Mouse (Mus musculus) forebrain, embryonic 10.5 days (tissue): Measurements from ENCODE around the gene Malrd1. TPM values are rescaled to one million over a fixed set of nuclear protein-coding genes. Genes with fewer than 3 reads are reported as not detected.

Source experiments
- DNase-seq: peaks from one replicate; pipeline ENCODE4 v3.0.0-alpha.2; 2017; ENCODE audit warnings: low spot score; ENCODE audit errors: extremely low spot score
- H3K27ac ChIP-seq: fragments of 300-500 bp; sonication (generic); 2 replicates; pipeline ENCODE4 v1.5.1; 2016; ENCODE audit warnings: mild to moderate bottlenecking
- H3K27me3 ChIP-seq: fragments of 300-500 bp; sonication (generic); 2 replicates; pipeline ENCODE4 v1.6.1; 2016; ENCODE audit warnings: mild to moderate bottlenecking; ENCODE audit not compliant: poor library complexity, severe bottlenecking
- H3K36me3 ChIP-seq: fragments of 300-500 bp; sonication (generic); replicated peaks from 2 replicates; pipeline ENCODE4 v1.6.1; 2016; ENCODE audit warnings: mild to moderate bottlenecking, moderate library complexity
- H3K4me1 ChIP-seq: fragments of 300-500 bp; sonication (generic); 2 replicates; pipeline ENCODE4 v1.6.1; 2016
- H3K4me3 ChIP-seq: fragments of 300-500 bp; sonication (generic); 2 replicates; pipeline ENCODE4 v1.5.1; 2016; ENCODE audit warnings: mild to moderate bottlenecking, moderate library complexity
- H3K9me3 ChIP-seq: fragments of 300-500 bp; sonication (generic); 2 replicates; pipeline ENCODE4 v1.6.1; 2016; ENCODE audit warnings: mild to moderate bottlenecking, moderate library complexity
- WGBS: fragments of 180-500 bp; shearing (Covaris S2); methylation state at CpG from one replicate; pipeline ENCODE4 v1.1.7; 2016; 5-methylcytosine and 5-hydroxymethylcytosine counted together
- polyA plus RNA-seq: library from polyadenylated mRNA; unstranded; fragments of >200 nt; fragmentation: Nextera tagmentation; extraction: Ambion mirVana; gene quantifications from 2 replicates; pipeline ENCODE4 v1.2.1, GENCODE M21; 2016

Gene Malrd1
- polyA plus RNA-seq = not detected in 2 replicates

- no peak within 1 kb of the TSS for H3K27ac ChIP-seq
- H3K4me3 ChIP-seq = no peak within 1 kb of the TSS
- no peaks in the 10 kb centered on the region for H3K27me3 ChIP-seq
- H3K36me3 ChIP-seq = no peaks in the 10 kb centered on the region
- no peak for DNase-seq
- H3K4me1 ChIP-seq = no peaks in the 10 kb centered on the region
- 93% methylated on average over 2 of the region's 2 CpGs for WGBS
- peaks cover 18% of the 10 kb centered on the region for H3K9me3 ChIP-seq
These were observed at the start of gene Malrd1 for GRCm38 (mm10) chr2:15526241-15526924. Gene Malrd1, plus strand, starts transcription at chr2:15526479.

GRCm38 (mm10) chr2:15538643-15539042 lies 12.4 kb downstream of the Malrd1 start:
- Histone ChIP-seq H3K36me3 (no peaks in the 10 kb centered on the region), H3K27me3 (no peaks in the 10 kb centered on the region), H3K9me3 (no peaks in the 10 kb centered on the region), H3K4me1 (no peaks in the 10 kb centered on the region), H3K4me3 (no peak overlapping the region), H3K27ac (no peak overlapping the region)
- 93% methylated on average over 1 of the region's 1 CpGs for WGBS
- no peak for DNase-seq

- Histone ChIP-seq H3K9me3 (no peaks in the 10 kb centered on the region), H3K36me3 (no peaks in the 10 kb centered on the region), H3K4me3 (no peak overlapping the region), H3K27ac (no peak overlapping the region), H3K4me1 (no peaks in the 10 kb centered on the region), H3K27me3 (no peaks in the 10 kb centered on the region)
- no peak for DNase-seq
- 83% methylated on average over 4 of the region's 4 CpGs for WGBS
These were observed 87.2 kb downstream of the Malrd1 start for GRCm38 (mm10) chr2:15613327-15613948.

- DNase-seq = no peak
- Histone ChIP-seq H3K4me1 (no peaks in the 10 kb centered on the region), H3K36me3 (no peaks in the 10 kb centered on the region), H3K4me3 (no peak overlapping the region), H3K9me3 (no peaks in the 10 kb centered on the region), H3K27ac (no peak overlapping the region), H3K27me3 (no peaks in the 10 kb centered on the region)
- WGBS = 88% methylated on average over 5 of the region's 5 CpGs
These were observed 87.7 kb downstream of the Malrd1 start for GRCm38 (mm10) chr2:15614026-15614425.

GRCm38 (mm10) chr2:15635761-15636160 lies 109.5 kb downstream of the Malrd1 start:
- no peak overlapping the region for H3K4me3 ChIP-seq
- H3K4me1 ChIP-seq = no peaks in the 10 kb centered on the region
- no peak for DNase-seq
- no peaks in the 10 kb centered on the region for H3K36me3 ChIP-seq
- no peak overlapping the region for H3K27ac ChIP-seq
- WGBS = 88% methylated on average over 1 of the region's 1 CpGs
- no peaks in the 10 kb centered on the region for H3K9me3 ChIP-seq
- no peaks in the 10 kb centered on the region for H3K27me3 ChIP-seq

GRCm38 (mm10) chr2:15643864-15644263 lies 117.6 kb downstream of the Malrd1 start:
- Histone ChIP-seq H3K4me1 (no peaks in the 10 kb centered on the region), H3K27me3 (no peaks in the 10 kb centered on the region), H3K9me3 (no peaks in the 10 kb centered on the region), H3K4me3 (no peak overlapping the region), H3K36me3 (no peaks in the 10 kb centered on the region), H3K27ac (no peak overlapping the region)
- DNase-seq = no peak
- 90% methylated on average over 1 of the region's 1 CpGs for WGBS

GRCm38 (mm10) chr2:15656388-15656787 lies 130.1 kb downstream of the Malrd1 start:
- Histone ChIP-seq H3K4me3 (no peak overlapping the region), H3K27me3 (no peaks in the 10 kb centered on the region), H3K36me3 (no peaks in the 10 kb centered on the region), H3K27ac (peak overlapping the region; percentile 77), H3K4me1 (peaks cover 14% of the 10 kb centered on the region), H3K9me3 (no peaks in the 10 kb centered on the region)
- 43% methylated on average over 1 of the region's 1 CpGs for WGBS
- no peak for DNase-seq

- Histone ChIP-seq H3K27me3 (no peaks in the 10 kb centered on the region), H3K4me1 (no peaks in the 10 kb centered on the region), H3K9me3 (no peaks in the 10 kb centered on the region), H3K4me3 (no peak overlapping the region), H3K36me3 (no peaks in the 10 kb centered on the region), H3K27ac (no peak overlapping the region)
- DNase-seq = no peak
- WGBS = 93% methylated on average over 3 of the region's 3 CpGs
These were observed 176.7 kb downstream of the Malrd1 start for GRCm38 (mm10) chr2:15702977-15703376.

- no peaks in the 10 kb centered on the region; the same call in 1 of the 2 replicates for H3K9me3 ChIP-seq
- H3K27ac ChIP-seq = no peak overlapping the region
- H3K27me3 ChIP-seq = no peaks in the 10 kb centered on the region
- no peak for DNase-seq
- no peak overlapping the region for H3K4me3 ChIP-seq
- 95% methylated on average over 1 of the region's 1 CpGs for WGBS
- no peaks in the 10 kb centered on the region for H3K36me3 ChIP-seq
- H3K4me1 ChIP-seq = no peaks in the 10 kb centered on the region
These were observed 214.7 kb downstream of the Malrd1 start for GRCm38 (mm10) chr2:15740945-15741344.

- 88% methylated on average over 4 of the region's 4 CpGs for WGBS
- no peak overlapping the region for H3K4me3 ChIP-seq
- no peak for DNase-seq
- no peaks in the 10 kb centered on the region for H3K9me3 ChIP-seq
- H3K36me3 ChIP-seq = no peaks in the 10 kb centered on the region
- H3K27me3 ChIP-seq = no peaks in the 10 kb centered on the region
- no peaks in the 10 kb centered on the region for H3K4me1 ChIP-seq
- no peak overlapping the region for H3K27ac ChIP-seq
These were observed 218.9 kb downstream of the Malrd1 start for GRCm38 (mm10) chr2:15744979-15745688.

GRCm38 (mm10) chr2:15784818-15785217 lies 258.5 kb downstream of the Malrd1 start:
- no peak overlapping the region for H3K4me3 ChIP-seq
- no peaks in the 10 kb centered on the region for H3K27me3 ChIP-seq
- H3K27ac ChIP-seq = no peak overlapping the region
- no peak for DNase-seq
- no peaks in the 10 kb centered on the region for H3K9me3 ChIP-seq
- H3K4me1 ChIP-seq = no peaks in the 10 kb centered on the region
- H3K36me3 ChIP-seq = no peaks in the 10 kb centered on the region
- WGBS = 92% methylated on average over 2 of the region's 2 CpGs

- Histone ChIP-seq H3K9me3 (no peaks in the 10 kb centered on the region), H3K4me1 (no peaks in the 10 kb centered on the region), H3K27ac (no peak overlapping the region), H3K36me3 (no peaks in the 10 kb centered on the region), H3K4me3 (no peak overlapping the region), H3K27me3 (no peaks in the 10 kb centered on the region)
- WGBS = 65% methylated on average over 1 of the region's 1 CpGs
- DNase-seq = no peak
These were observed 289.4 kb downstream of the Malrd1 start for GRCm38 (mm10) chr2:15815724-15816123.

- Histone ChIP-seq H3K4me3 (no peak overlapping the region), H3K9me3 (no peaks in the 10 kb centered on the region), H3K27ac (no peak overlapping the region), H3K4me1 (no peaks in the 10 kb centered on the region), H3K36me3 (no peaks in the 10 kb centered on the region), H3K27me3 (no peaks in the 10 kb centered on the region)
- DNase-seq = no peak
- 27% methylated on average over 7 of the region's 7 CpGs for WGBS
These were observed 343.1 kb downstream of the Malrd1 start for GRCm38 (mm10) chr2:15869380-15869779.
